Mouse (Mus musculus) ES-Bruce4 (cell line): Measurements from ENCODE around the gene Akap13.

ENCODE experiments used
- EP300 ChIP-seq: IDR thresholded peaks from 2 replicates; pipeline ENCODE4 v1.6.1; 2011; ENCODE audit warnings: low read depth, low read length; ENCODE audit not compliant: insufficient read depth
- POLR2A ChIP-seq: IDR thresholded peaks from one replicate; pipeline ENCODE4 v1.8.1; 2011; ENCODE audit warnings: low read length; ENCODE audit not compliant: insufficient read depth

DNA sequence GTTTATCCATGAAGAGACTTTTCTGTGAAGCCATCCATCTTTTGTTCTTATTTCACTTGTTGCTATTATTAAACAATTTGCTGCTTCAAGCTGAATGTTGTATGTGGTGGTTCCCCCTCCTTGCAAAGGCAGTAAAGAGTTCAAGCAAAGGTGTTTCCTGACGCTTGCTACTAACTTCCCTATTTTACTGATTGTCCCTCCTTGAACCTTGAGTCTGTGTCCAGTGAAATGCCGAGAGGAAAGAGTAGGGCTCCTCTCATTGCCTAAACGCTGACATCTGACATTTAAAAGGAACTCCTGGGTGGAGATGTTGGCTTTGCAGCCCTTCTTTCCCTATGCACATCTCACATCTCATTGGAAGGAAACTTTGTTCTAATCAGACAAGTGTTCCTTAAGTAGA is 183.4 kb downstream of the Akap13 start:
- TF ChIP-seq POLR2A (no peak), EP300 (no peak)
